Mouse (Mus musculus) MEL (cell line): Measurements from ENCODE around the gene Anapc11. TPM values are rescaled to one million over a fixed set of nuclear protein-coding genes. Genes with fewer than 3 reads are reported as not detected.

Source experiments
- DNase-seq: peaks from one replicate; pipeline ENCODE4 v3.0.0; 2011; ENCODE audit warnings: low read depth, low spot score
- H3K27ac ChIP-seq: 2 replicates; pipeline ENCODE4 v1.5.1; 2012; ENCODE audit warnings: low read depth, mild to moderate bottlenecking, control low read depth, low read length, moderate library complexity; ENCODE audit not compliant: control insufficient read depth
- H3K27me3 ChIP-seq, 2 experiments: fragments of 150-350 bp in 1 of 2; sonication (generic) in 1 of 2; 2 replicates each; pipeline ENCODE4 v1.6.1; 2012; ENCODE audit warnings: low read length in 2 of 2, mild to moderate bottlenecking in 2 of 2, improper control_type of control experiment in 1 of 2, moderate library complexity in 1 of 2; ENCODE audit not compliant: insufficient read depth in 2 of 2, control insufficient read depth in 1 of 2
- H3K36me3 ChIP-seq, 2 experiments: 2 replicates each; pipeline ENCODE4 v1.6.1; 2012 to 2014; ENCODE audit warnings: low read length in 2 of 2, improper control_type of control experiment in 1 of 2, inconsistent platforms in 1 of 2, mild to moderate bottlenecking in 1 of 2; ENCODE audit not compliant: insufficient read depth in 2 of 2, control insufficient read depth in 1 of 2
- H3K4me1 ChIP-seq, 2 experiments: fragments of 150-350 bp in 1 of 2; sonication (generic) in 1 of 2; 2 replicates each; pipeline ENCODE4 v1.6.1; 2012; ENCODE audit warnings: low read length in 2 of 2, improper control_type of control experiment in 1 of 2, mild to moderate bottlenecking in 1 of 2; ENCODE audit not compliant: insufficient read depth in 2 of 2, control insufficient read depth in 1 of 2
- H3K4me3 ChIP-seq, 2 experiments: fragments of 150-350 bp in 1 of 2; sonication (generic) in 1 of 2; 2 replicates each; pipeline ENCODE4 v1.5.1; 2012; ENCODE audit warnings: low read depth in 2 of 2, low read length in 2 of 2, mild to moderate bottlenecking in 2 of 2, moderate library complexity in 2 of 2, control low read depth in 1 of 2, improper control_type of control experiment in 1 of 2; ENCODE audit not compliant: control insufficient read depth in 1 of 2, insufficient read depth in 1 of 2
- H3K79me2 ChIP-seq: 2 replicates; pipeline ENCODE4 v1.6.1; 2012; ENCODE audit warnings: mild to moderate bottlenecking, low read length, moderate library complexity; ENCODE audit not compliant: control insufficient read depth, poor library complexity, insufficient read depth
- H3K9ac ChIP-seq: 2 replicates; pipeline ENCODE4 v1.6.1; 2012; ENCODE audit warnings: low read depth, mild to moderate bottlenecking, control low read depth, low read length, moderate library complexity; ENCODE audit not compliant: control insufficient read depth, poor library complexity, severe bottlenecking
- H3K9me3 ChIP-seq: fragments of 150-350 bp; sonication (generic); replicated peaks from 2 replicates; pipeline ENCODE4 v1.6.1; 2012; ENCODE audit warnings: mild to moderate bottlenecking, low read length, improper control_type of control experiment, moderate library complexity; ENCODE audit not compliant: insufficient read depth
- BHLHE40 ChIP-seq: IDR thresholded peaks from 2 replicates; pipeline ENCODE4 v1.6.1; 2012; ENCODE audit warnings: low read depth, mild to moderate bottlenecking, inconsistent platforms, low read length, improper control_type of control experiment, borderline replicate concordance
- CHD2 ChIP-seq: IDR thresholded peaks from 2 replicates; pipeline ENCODE4 v1.6.1; 2011; ENCODE audit warnings: low read length, improper control_type of control experiment
- E2F4 ChIP-seq: IDR thresholded peaks from 2 replicates; pipeline ENCODE4 v1.6.1; 2011; ENCODE audit warnings: low read depth, low read length, improper control_type of control experiment, borderline replicate concordance
- ELF1 ChIP-seq: IDR thresholded peaks from 2 replicates; pipeline ENCODE4 v1.6.1; 2014; ENCODE audit warnings: low read depth, mild to moderate bottlenecking, inconsistent platforms, low read length, improper control_type of control experiment, moderate library complexity
- ETS1 ChIP-seq: IDR thresholded peaks from 2 replicates; pipeline ENCODE4 v1.6.1; 2012; ENCODE audit warnings: low read depth, mild to moderate bottlenecking, inconsistent platforms, low read length, improper control_type of control experiment, moderate library complexity
- GATA1 ChIP-seq: IDR thresholded peaks from 2 replicates; pipeline ENCODE4 v1.6.1; 2011; ENCODE audit warnings: low read depth, low read length, improper control_type of control experiment
- JUND ChIP-seq: IDR thresholded peaks from 2 replicates; pipeline ENCODE4 v1.6.1; 2011; ENCODE audit warnings: low read depth, mild to moderate bottlenecking, improper control_type of control experiment, low read length
- KAT2A ChIP-seq: conservative IDR thresholded peaks from 2 replicates; pipeline ENCODE4 v1.6.1; 2012; ENCODE audit warnings: low read depth, low read length, improper control_type of control experiment, inconsistent platforms
- MAZ ChIP-seq: IDR thresholded peaks from 2 replicates; pipeline ENCODE4 v1.6.1; 2012; ENCODE audit warnings: low read depth, mild to moderate bottlenecking, inconsistent platforms, low read length, improper control_type of control experiment
- MEF2A ChIP-seq: IDR thresholded peaks from 2 replicates; pipeline ENCODE4 v1.6.1; 2014; ENCODE audit warnings: low read depth, mild to moderate bottlenecking, inconsistent platforms, low read length, improper control_type of control experiment; ENCODE audit not compliant: poor library complexity, insufficient replicate concordance, severe bottlenecking; ENCODE audit errors: extremely low read depth
- MXI1 ChIP-seq: IDR thresholded peaks from 2 replicates; pipeline ENCODE4 v1.6.1; 2011; ENCODE audit warnings: mild to moderate bottlenecking, low read depth, low read length, improper control_type of control experiment
- MYC ChIP-seq: IDR thresholded peaks from 2 replicates; pipeline ENCODE4 v1.6.1; 2011; ENCODE audit warnings: low read depth, mild to moderate bottlenecking, low read length, improper control_type of control experiment, moderate library complexity
- NRF1 ChIP-seq: IDR thresholded peaks from 2 replicates; pipeline ENCODE4 v1.6.1; 2014; ENCODE audit warnings: low read depth, mild to moderate bottlenecking, inconsistent platforms, low read length, improper control_type of control experiment, moderate library complexity; ENCODE audit not compliant: poor library complexity, insufficient read depth, severe bottlenecking
- POLR2A ChIP-seq, 2 experiments: IDR thresholded peaks; 2 replicates each; pipeline ENCODE4 v1.6.1; 2011 to 2012; ENCODE audit warnings: low read length in 2 of 2, mild to moderate bottlenecking in 2 of 2, control low read depth in 1 of 2, improper control_type of control experiment in 1 of 2, low read depth in 1 of 2, moderate library complexity in 1 of 2; ENCODE audit not compliant: control insufficient read depth in 1 of 2, insufficient read depth in 1 of 2, poor library complexity in 1 of 2
- POLR2AphosphoS2 ChIP-seq: IDR thresholded peaks from 2 replicates; pipeline ENCODE4 v1.6.1; 2011; ENCODE audit warnings: low read length, improper control_type of control experiment
- RAD21 ChIP-seq: IDR thresholded peaks from 2 replicates; pipeline ENCODE4 v1.6.1; 2011; ENCODE audit warnings: mild to moderate bottlenecking, low read depth, low read length, improper control_type of control experiment
- SIN3A ChIP-seq: IDR thresholded peaks from 2 replicates; pipeline ENCODE4 v1.6.1; 2012; ENCODE audit warnings: low read length, improper control_type of control experiment, inconsistent platforms
- TAL1 ChIP-seq: IDR thresholded peaks from 2 replicates; pipeline ENCODE4 v1.6.1; 2012; ENCODE audit warnings: mild to moderate bottlenecking, inconsistent platforms, low read length, moderate library complexity, mixed read lengths
- TBP ChIP-seq: IDR thresholded peaks from 2 replicates; pipeline ENCODE4 v1.8.0; 2011; ENCODE audit warnings: low read depth, low read length, improper control_type of control experiment
- UBTF ChIP-seq: IDR thresholded peaks from 2 replicates; pipeline ENCODE4 v1.6.1; 2012; ENCODE audit warnings: low read depth, mild to moderate bottlenecking, inconsistent platforms, low read length, improper control_type of control experiment, moderate library complexity, borderline replicate concordance; ENCODE audit not compliant: insufficient read depth
- USF1 ChIP-seq: IDR thresholded peaks from 2 replicates; pipeline ENCODE4 v1.6.1; 2014; ENCODE audit warnings: low read depth, mild to moderate bottlenecking, inconsistent platforms, low read length, improper control_type of control experiment, moderate library complexity
- USF2 ChIP-seq, 2 experiments: IDR thresholded peaks; 2 replicates each; pipeline ENCODE4 v1.6.1; 2011 to 2012; ENCODE audit warnings: improper control_type of control experiment in 2 of 2, low read length in 2 of 2, borderline replicate concordance in 1 of 2, inconsistent platforms in 1 of 2, low read depth in 1 of 2, mild to moderate bottlenecking in 1 of 2; ENCODE audit not compliant: insufficient read depth in 1 of 2
- ZC3H11A ChIP-seq: IDR thresholded peaks from 2 replicates; pipeline ENCODE4 v1.6.1; 2012; ENCODE audit warnings: low read depth, mild to moderate bottlenecking, inconsistent platforms, low read length, improper control_type of control experiment
- ZKSCAN1 ChIP-seq: IDR thresholded peaks from 2 replicates; pipeline ENCODE4 v1.6.1; 2012; ENCODE audit warnings: low read depth, mild to moderate bottlenecking, inconsistent platforms, low read length, improper control_type of control experiment, moderate library complexity
- polyA plus RNA-seq, 2 experiments: library from polyadenylated mRNA; stranded (reverse) in 1 of 2; unstranded in 1 of 2; fragments of >175 nt in 1 of 2; fragments of >200 nt in 1 of 2; gene quantifications; 2 replicates each; pipeline versions ENCODE4 v1.2.1 to v1.2.4; 2012; ENCODE audit warnings: low replicate concordance in 2 of 2, low read depth in 1 of 2; ENCODE audit not compliant: insufficient read length in 2 of 2, insufficient read depth in 1 of 2, missing spikeins in 1 of 2
- total RNA-seq: library from RNA; depleted of rRNA; stranded (reverse); fragments of 300-350 nt; gene quantifications from 2 replicates; pipeline ENCODE4 v1.2.3, GENCODE M21; 2012

The Anapc11 gene
- total and polyA plus RNA-seq, 3 experiments = 120 to 130 TPM; not detected in 1

DNA sequence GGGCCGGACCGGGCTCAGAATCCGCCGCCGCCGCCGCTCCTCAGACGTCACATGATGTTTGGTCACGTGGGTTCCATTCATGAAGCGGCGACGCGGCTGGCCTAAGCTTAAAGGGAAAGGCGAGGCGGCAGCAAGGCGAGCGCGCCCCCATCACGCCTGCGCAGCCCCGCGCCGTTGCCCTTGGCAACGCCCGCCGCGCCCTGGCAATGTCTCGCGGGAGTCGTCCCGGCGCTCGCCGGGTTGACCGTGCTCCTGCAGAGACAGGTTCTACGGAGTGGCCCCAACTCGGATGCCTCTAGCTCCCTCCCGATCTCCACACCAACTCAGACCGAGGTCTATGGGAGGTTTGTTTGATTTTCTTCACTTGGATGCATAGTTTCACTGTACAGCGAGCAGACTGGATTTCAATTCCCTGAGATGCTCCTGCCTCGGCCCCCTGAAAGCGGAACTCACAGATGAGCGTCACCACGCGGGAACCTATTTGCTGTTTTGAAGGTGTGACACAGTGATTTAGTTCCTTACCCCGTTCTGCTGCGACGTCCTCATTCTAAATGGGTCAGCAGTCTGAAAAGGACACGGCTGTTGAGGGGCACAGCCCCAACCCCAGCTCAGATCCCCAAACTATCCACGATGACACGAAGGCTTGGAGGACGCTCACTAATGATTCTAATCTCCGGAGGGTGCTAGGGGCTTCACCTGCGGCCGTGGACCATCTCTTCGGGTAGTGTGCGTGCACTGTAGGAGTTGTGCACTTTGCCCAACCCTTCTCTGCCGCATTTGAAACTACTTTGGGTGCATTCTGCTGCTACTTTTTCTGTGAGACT, 35.5 kb downstream of the Anapc11 start, which contains the start of gene Mafg (continued):
- no peak for TF ChIP-seq MAZ
- TF ChIP-seq POLR2A (IDR thresholded peaks at IDR 0.05; ENCODE audit: control insufficient read depth in 1 of 2, insufficient read depth in 1 of 2, low read depth in 1 of 2, low read length in 2 of 2, poor library complexity in 1 of 2) = peak in 1 of 2 experiments; percentile 87; a peak in 3 of 4 replicates
- peak; percentile 78 for TF ChIP-seq MYC
- TF ChIP-seq TAL1 = no peak
- peak; percentile 95 for TF ChIP-seq NRF1
- no peak for TF ChIP-seq JUND
- TF ChIP-seq POLR2AphosphoS2 = no peak
- TF ChIP-seq USF1 = peak; percentile 98
- no peak for TF ChIP-seq MEF2A
- no peak; the same call in 1 of the 2 replicates for TF ChIP-seq E2F4
- no peak for TF ChIP-seq ZKSCAN1
- TF ChIP-seq ELF1 = peak; percentile 74
- TF ChIP-seq SIN3A = peak; percentile 94
- TF ChIP-seq BHLHE40 = peak; percentile 27; the same call in 1 of the 2 replicates
- TF ChIP-seq KAT2A = no peak
- TF ChIP-seq TBP = 0 out of 2 replicates have a peak, but pooled peaks have one; percentile 25
- peak; percentile 91 for TF ChIP-seq MXI1
- TF ChIP-seq CHD2 = peak; percentile 93
- TF ChIP-seq GATA1 = no peak
- no peak for TF ChIP-seq RAD21
- peak; percentile 81 to 94; a peak in 3 of 4 replicates for TF ChIP-seq USF2 (IDR thresholded peaks at IDR 0.05; ENCODE audit: borderline replicate concordance in 1 of 2, insufficient read depth in 1 of 2, low read depth in 1 of 2, low read length in 2 of 2)

DNA sequence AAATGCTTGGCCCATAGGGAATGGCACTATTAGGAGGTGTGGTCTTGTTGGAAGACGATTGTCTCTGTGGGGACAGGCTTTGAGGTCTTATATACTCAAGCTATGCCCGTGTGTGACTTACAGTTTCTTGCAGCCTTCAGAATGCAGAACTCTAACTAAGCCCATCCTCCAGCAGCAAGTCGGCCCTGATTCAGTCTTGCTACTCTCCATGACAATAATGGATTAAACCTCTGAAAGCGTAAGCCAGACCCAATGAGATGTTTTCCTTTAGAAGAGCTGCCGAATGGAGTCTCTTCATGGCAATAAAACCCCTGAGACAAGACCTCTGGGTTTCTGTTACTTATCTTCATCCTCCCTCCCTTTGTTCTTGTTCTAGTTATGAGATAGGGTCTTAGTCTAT, 36.6 kb downstream of the Anapc11 start:
- Histone ChIP-seq H3K36me3 (peaks cover 0 to 37% of the 10 kb centered on the region in 2 experiments; a peak in 2 of 4 replicates), H3K4me3 (no peak overlapping the region), H3K9me3 (no peaks in the 10 kb centered on the region), H3K4me1 (peaks cover 25 to 43% of the 10 kb centered on the region in 2 experiments), H3K9ac (no peak overlapping the region), H3K27ac (no peak overlapping the region), H3K79me2 (peaks cover 41% of the 10 kb centered on the region), H3K27me3 (no peaks in the 10 kb centered on the region)
- DNase-seq = peak; percentile 24
- TF ChIP-seq UBTF (no peak), MXI1 (no peak), E2F4 (no peak), GATA1 (no peak), POLR2AphosphoS2 (no peak), BHLHE40 (no peak), ZC3H11A (no peak), ZKSCAN1 (no peak), ETS1 (no peak), RAD21 (no peak)
